Mouse (Mus musculus): ENCODE data around the gene Deaf1. TPM values are rescaled to one million over a fixed set of nuclear protein-coding genes. Genes with fewer than 3 reads are reported as not detected.

Deaf1 gene
- polyA plus RNA-seq, 1 experiment from 2014 or later = 24.7 TPM

DNA sequence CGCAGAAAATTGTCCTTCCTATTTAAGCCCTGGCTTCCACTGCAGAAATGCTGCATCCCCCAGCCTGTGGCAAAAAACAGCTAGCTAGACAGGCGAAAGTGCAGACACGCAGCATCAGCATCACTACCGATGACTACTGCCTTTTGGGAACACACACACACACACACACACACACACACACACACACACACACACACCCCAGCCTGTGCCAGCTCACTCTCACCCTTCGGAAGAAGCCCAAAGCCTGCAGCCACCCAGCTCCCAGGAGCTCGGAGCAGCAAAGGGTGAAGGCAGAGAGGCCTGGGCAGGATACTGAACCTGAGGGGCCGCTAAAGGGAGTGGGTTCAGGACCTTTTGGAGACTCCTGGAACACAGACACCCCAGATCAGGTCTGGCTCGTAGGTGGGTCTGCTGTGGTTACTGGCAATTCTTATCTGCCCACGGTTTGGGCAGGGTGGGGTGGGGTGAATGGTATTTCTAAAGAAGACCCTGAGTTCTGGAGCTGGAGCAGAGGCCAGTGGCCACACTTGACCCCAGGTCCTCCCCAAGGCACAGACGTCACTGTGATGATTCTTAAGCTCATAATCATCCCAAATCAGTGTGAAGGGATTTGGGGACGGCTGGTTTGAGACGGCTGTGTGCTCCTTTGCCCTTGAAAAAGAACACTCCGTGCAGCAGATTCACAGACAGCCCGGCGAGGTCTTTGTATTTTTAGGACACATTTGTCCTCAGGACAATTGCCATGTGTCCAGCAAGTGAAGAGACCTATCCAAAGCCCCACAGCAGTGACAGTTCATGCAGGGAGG is 34.7 kb downstream of the Deaf1 start:
- peaks cover 28% of the 10 kb centered on the region for H3K4me1 ChIP-seq
- WGBS (ENCODE audit: insufficient replicate concordance) = 31% methylated on average over 15 of the region's 15 CpGs
- H3K27me3 ChIP-seq (replicated peaks) = peaks cover 86% of the 10 kb centered on the region
- H3K36me3 ChIP-seq = peaks cover 11% of the 10 kb centered on the region
- no peak for ATAC-seq
- H3K27ac ChIP-seq = no peak overlapping the region
- H3K9me3 ChIP-seq (replicated peaks) = no peaks in the 10 kb centered on the region
- H3K4me3 ChIP-seq = 0 out of 2 replicates have a peak overlapping the region, but pooled peaks have one; percentile 45
- H3K9ac ChIP-seq = no peak overlapping the region
- H3K4me2 ChIP-seq = no peak overlapping the region

DNA sequence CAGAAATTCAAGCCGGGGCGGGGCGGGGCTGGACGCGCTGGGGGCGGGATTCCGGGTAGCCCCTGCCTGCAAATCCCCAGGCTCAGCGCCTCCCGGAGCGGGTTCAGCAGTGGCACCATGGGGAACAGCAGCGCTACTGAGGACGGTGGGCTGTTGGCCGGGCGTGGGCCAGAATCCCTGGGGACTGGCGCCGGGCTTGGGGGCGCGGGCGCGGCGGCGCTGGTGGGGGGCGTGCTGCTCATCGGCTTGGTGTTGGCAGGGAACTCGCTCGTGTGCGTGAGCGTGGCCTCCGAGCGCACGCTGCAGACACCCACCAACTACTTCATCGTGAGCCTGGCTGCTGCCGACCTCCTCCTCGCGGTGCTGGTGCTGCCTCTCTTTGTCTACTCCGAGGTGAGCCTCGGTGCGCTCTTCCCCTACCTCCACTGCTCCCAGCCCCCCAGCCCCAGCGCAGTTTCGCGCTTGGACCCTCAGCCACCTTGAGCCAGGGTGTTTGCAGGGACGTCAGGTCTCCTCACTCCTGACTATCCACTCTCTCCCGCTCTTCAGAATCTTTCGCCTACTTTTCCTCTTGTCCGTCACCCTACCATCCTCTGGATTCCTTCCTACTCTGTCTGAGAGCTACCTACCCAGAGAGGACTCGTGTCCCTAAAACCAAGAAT is 35.4 kb downstream of the Deaf1 start, which contains the start of gene Drd4:
Gene Drd4, plus strand, starts transcription at position 86 of the 662 bp plus-strand sequence.
- H3K36me3 ChIP-seq = peaks cover 6% of the 10 kb centered on the region; the same call in 1 of the 2 replicates
- no peak within 1 kb of the TSS; the same call in 1 of the 2 replicates for H3K9ac ChIP-seq
- H3K4me3 ChIP-seq = peak within 1 kb of the TSS; percentile 45
- H3K4me1 ChIP-seq = peaks cover 23% of the 10 kb centered on the region
- no peak for ATAC-seq
- H3K27ac ChIP-seq = no peak within 1 kb of the TSS
- WGBS (ENCODE audit: insufficient replicate concordance) = 3% methylated on average over 46 of the region's 46 CpGs
- H3K27me3 ChIP-seq (replicated peaks) = peaks cover 89% of the 10 kb centered on the region
- H3K9me3 ChIP-seq (replicated peaks) = no peaks in the 10 kb centered on the region
- H3K4me2 ChIP-seq = peak within 1 kb of the TSS; percentile 67

DNA sequence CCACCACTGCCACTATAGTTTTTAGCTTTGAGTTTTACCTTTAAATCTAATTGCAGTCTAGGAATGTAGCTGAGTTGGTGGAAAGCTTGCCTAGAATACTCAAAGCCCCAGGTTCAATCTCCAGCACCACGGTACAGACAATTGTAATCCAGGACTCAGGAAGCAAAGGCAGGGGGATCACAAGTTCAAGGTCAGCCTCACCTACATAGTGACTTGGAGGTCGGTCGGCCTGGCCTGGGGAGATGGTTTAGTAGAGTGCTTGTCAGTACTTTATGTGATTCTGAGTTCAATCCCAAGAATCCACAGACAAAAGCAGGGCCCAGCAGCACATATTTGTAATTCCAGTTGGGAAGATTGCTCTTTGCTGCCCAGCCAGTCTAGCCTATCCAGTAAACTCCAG is 39.4 kb downstream of the Deaf1 start:
- no peaks in the 10 kb centered on the region for H3K36me3 ChIP-seq
- no peak for ATAC-seq
- no peak overlapping the region for H3K4me2 ChIP-seq
- H3K4me1 ChIP-seq = peaks cover 8% of the 10 kb centered on the region
- no peaks in the 10 kb centered on the region for H3K9me3 ChIP-seq (replicated peaks)
- H3K9ac ChIP-seq = no peak overlapping the region
- 63% methylated on average over 3 of the region's 3 CpGs for WGBS (ENCODE audit: insufficient replicate concordance)
- no peak overlapping the region for H3K4me3 ChIP-seq
- H3K27me3 ChIP-seq (replicated peaks) = peaks cover 60% of the 10 kb centered on the region
- no peak overlapping the region for H3K27ac ChIP-seq

DNA sequence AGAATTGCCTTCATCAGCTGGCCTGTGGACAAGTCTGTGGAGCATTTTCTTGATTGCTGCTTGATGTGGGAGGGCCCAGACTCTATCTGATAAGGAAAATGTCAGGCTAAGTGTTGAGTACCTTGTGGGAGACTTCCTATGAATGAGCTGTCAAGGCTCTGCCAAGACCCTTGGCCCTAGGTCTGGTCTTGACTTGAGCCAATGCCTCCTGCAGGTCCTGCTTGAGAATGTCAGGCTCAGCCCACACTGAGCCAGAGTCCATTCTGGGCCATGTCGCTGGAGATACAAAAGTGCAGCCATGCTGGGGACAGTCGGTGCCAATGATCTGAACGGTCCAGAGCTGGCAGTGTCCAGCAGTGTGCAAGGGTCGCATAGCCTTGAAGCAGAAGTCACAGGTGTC is 44.7 kb downstream of the Deaf1 start:
- Histone ChIP-seq H3K9ac (no peak overlapping the region), H3K4me1 (peaks cover 15% of the 10 kb centered on the region), H3K9me3 (replicated peaks) (no peaks in the 10 kb centered on the region), H3K4me2 (no peak overlapping the region), H3K27ac (no peak overlapping the region), H3K4me3 (no peak overlapping the region), H3K27me3 (replicated peaks) (peaks cover 55% of the 10 kb centered on the region), H3K36me3 (no peaks in the 10 kb centered on the region)
- WGBS (ENCODE audit: insufficient replicate concordance) = 69% methylated on average over 4 of the region's 4 CpGs
- no peak for ATAC-seq

DNA sequence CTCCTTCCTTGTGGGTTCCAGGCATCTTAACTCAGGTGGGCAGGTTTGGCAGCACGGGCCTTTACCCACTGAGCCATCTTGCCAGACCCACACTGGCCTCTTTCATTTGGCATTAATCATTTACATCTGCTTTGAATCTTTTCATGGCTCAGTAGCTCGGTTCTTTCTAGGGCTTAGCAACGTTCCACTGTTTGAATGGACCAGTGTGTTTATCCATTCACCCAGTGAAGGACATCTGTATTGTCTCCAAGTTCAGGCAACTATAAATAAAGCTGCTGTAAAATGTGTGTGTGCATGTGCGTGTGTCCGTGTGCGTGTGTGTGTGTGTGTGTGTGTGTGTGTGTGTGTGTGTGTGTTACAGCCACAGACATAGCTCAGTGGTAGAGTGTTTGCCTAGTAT is 46.0 kb downstream of the Deaf1 start:
- Histone ChIP-seq H3K9ac (no peak overlapping the region), H3K27me3 (replicated peaks) (peaks cover 65% of the 10 kb centered on the region), H3K9me3 (replicated peaks) (no peaks in the 10 kb centered on the region), H3K4me1 (peaks cover 15% of the 10 kb centered on the region), H3K4me2 (no peak overlapping the region), H3K36me3 (no peaks in the 10 kb centered on the region), H3K4me3 (no peak overlapping the region), H3K27ac (no peak overlapping the region)
- no peak for ATAC-seq
- 76% methylated on average over 6 of the region's 6 CpGs for WGBS (ENCODE audit: insufficient replicate concordance)

DNA sequence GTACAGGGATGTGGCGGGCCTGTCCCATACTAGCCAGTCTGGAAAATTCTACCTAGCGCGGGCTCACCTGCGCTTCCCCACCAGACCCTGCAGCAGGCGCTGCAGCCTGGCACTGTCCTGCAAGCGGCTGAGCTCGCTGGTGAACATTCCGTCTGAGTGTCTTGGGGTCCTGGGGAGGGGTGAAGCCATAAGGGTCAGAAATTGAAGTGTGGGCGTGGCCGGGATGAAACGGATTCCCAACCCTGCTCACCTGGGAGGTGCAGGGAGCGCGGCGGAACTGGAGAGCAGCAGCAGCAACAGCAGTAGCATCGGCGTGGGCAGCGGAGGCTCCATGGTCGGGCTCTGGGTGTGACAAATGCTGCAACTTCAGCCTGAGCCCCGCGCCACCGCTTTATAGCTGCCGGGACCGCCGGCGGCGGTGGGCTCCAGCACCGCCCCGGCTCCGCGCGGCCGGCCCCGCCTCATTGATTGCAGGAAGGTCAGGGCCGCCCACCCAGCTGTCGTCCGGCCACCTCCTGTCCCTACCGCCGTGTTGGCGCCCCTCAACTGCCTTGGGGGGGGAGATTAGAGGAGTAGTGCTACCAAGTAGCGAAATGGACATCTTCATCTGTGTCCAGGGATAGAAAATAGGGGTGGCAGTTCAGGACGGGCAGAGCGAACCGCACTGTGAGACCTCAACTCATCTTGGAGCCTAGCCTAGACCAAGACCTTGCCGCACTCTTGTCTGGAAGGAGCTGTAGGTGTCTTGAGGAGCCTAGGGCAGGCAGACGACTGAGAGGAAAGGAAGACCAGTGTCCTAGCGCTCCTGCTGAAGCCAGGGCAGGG is 48.5 kb downstream of the Deaf1 start, which contains the start of gene Sct:
Gene Sct, minus strand, starts transcription at position 368 of the 825 bp plus-strand sequence.
- peaks cover 15% of the 10 kb centered on the region for H3K4me1 ChIP-seq
- 5% methylated on average over 46 of the region's 46 CpGs for WGBS (ENCODE audit: insufficient replicate concordance)
- no peaks in the 10 kb centered on the region for H3K36me3 ChIP-seq
- peak within 1 kb of the TSS; percentile 54 for H3K9ac ChIP-seq
- H3K4me2 ChIP-seq = peak within 1 kb of the TSS; percentile 77
- peak within 1 kb of the TSS; percentile 42 for H3K4me3 ChIP-seq
- no peak within 1 kb of the TSS for H3K27ac ChIP-seq
- peaks cover 72% of the 10 kb centered on the region for H3K27me3 ChIP-seq (replicated peaks)
- peak; percentile 46 for ATAC-seq
- no peaks in the 10 kb centered on the region for H3K9me3 ChIP-seq (replicated peaks)

DNA sequence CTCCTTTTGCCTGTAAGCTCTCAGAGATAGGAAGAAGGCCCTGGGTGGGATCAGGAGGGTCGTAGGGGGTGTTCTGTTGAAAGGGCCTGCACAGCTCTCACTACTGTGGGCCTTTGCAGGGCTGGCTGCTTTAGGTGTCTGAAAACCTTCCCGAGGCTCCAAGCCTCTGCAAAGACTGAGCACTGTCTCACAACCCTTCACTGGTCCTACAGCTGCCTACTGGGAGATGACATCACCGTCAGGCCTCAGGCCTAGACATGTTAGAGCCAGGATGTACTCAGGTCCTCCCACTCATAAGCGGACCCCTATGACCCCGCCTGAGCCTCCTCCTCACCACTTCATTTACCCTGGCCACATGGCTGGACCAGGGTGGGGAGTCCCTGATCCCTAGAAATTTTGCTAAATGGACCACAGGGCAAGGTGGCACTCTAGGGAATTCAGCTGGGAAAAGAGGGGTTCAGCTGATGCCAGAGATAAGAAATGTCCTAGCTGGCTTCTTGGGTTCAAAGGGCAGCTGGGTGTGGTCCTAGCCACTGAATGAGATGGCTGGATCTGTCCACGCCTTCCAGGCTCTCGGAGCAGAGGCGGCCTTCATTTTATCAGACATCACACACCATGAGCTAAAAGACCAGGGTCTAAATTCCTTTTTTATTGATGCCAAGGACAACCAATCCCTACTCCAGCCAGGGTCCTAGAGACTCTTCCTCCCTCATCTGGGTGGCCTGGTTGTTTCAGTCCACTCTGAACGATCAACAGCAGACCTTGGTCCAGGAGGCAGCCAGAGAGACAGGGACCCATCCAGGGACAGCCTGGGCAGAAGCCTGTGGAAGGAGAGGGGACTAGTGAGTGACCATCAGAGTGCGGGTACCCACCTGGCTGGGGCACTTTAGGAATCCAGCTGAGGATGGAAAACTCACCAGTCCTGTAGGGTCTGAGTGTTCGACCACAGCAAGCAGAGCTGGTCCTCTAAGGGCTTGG is 49.5 kb downstream of the Deaf1 start:
- Histone ChIP-seq H3K4me3 (no peak overlapping the region), H3K4me2 (peak overlapping the region; percentile 77; the same call in 1 of the 2 replicates), H3K9me3 (replicated peaks) (no peaks in the 10 kb centered on the region), H3K36me3 (no peaks in the 10 kb centered on the region), H3K27me3 (replicated peaks) (peaks cover 68% of the 10 kb centered on the region), H3K9ac (no peak overlapping the region), H3K4me1 (peaks cover 15% of the 10 kb centered on the region), H3K27ac (no peak overlapping the region)
- 68% methylated on average over 11 of the region's 11 CpGs for WGBS (ENCODE audit: insufficient replicate concordance)
- ATAC-seq = peak; percentile 12; the same call in 1 of the 2 replicates

DNA sequence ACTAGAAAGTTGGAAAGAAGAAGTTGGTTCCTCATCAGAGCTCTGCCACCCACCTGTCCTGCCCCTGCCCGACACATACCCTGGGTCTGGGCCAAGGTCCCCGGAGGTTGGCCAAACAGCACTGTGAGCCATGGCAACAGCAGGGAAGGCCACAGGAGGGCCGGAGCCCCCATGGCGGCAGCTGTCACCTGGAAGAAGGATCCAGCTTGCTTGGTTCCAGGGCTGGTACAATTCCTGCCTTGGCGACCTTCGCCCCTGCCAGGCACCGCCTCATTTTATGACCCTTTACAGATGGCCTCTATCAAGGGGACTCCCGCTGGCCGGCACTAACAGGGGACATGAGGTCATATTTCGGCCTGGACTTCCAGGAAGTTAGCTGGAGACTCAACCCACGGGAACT is 50.9 kb downstream of the Deaf1 start, which contains the start of gene Cdhr5:
Gene Cdhr5, minus strand, starts transcription at position 241 of the 400 bp plus-strand sequence.
- H3K9me3 ChIP-seq (replicated peaks) = no peaks in the 10 kb centered on the region
- peaks cover 15% of the 10 kb centered on the region for H3K4me1 ChIP-seq
- H3K27me3 ChIP-seq (replicated peaks) = peaks cover 66% of the 10 kb centered on the region
- no peaks in the 10 kb centered on the region for H3K36me3 ChIP-seq
- WGBS (ENCODE audit: insufficient replicate concordance) = 68% methylated on average over 11 of the region's 11 CpGs
- H3K27ac ChIP-seq = no peak within 1 kb of the TSS
- no peak within 1 kb of the TSS for H3K4me3 ChIP-seq
- H3K4me2 ChIP-seq = no peak within 1 kb of the TSS
- no peak for ATAC-seq
- no peak within 1 kb of the TSS for H3K9ac ChIP-seq

GRCm38 (mm10) chr7:141275356-141275755 is 52.1 kb downstream of the Deaf1 start:
- ATAC-seq = no peak
- Histone ChIP-seq H3K27me3 (replicated peaks) (peaks cover 57% of the 10 kb centered on the region), H3K9ac (no peak overlapping the region), H3K36me3 (no peaks in the 10 kb centered on the region), H3K4me2 (no peak overlapping the region), H3K4me3 (no peak overlapping the region), H3K27ac (no peak overlapping the region), H3K4me1 (peaks cover 15% of the 10 kb centered on the region), H3K9me3 (replicated peaks) (no peaks in the 10 kb centered on the region)
- WGBS (ENCODE audit: insufficient replicate concordance) = 77% methylated on average over 9 of the region's 9 CpGs

GRCm38 (mm10) chr7:141270631-141271030 is 56.9 kb downstream of the Deaf1 start:
- Histone ChIP-seq H3K27me3 (replicated peaks) (peaks cover 32% of the 10 kb centered on the region), H3K27ac (no peak overlapping the region), H3K36me3 (no peaks in the 10 kb centered on the region)

DNA sequence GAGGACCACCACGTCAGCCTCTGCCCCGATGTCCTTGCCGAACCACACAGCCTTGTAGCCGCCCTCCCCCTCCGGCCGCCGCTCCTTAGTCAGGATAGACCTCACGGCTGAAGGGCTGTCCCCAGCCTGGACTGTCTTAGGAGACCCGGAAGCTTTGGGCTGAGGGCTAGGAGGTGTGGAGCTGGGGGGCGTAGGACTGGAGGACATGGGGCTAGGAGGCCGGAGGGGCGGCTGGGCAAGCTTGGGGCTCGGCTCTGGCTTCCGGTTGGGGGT is 58.3 kb downstream of the Deaf1 start:
- peak overlapping the region; percentile 33 for H3K4me3 ChIP-seq
- H3K27ac ChIP-seq = no peak overlapping the region
- peaks cover 35% of the 10 kb centered on the region for H3K4me1 ChIP-seq
- no peaks in the 10 kb centered on the region for H3K9me3 ChIP-seq (replicated peaks)
- H3K27me3 ChIP-seq (replicated peaks) = peaks cover 32% of the 10 kb centered on the region
- H3K9ac ChIP-seq = peak overlapping the region; percentile 45; the same call in 1 of the 2 replicates
- H3K36me3 ChIP-seq = peaks cover 4% of the 10 kb centered on the region
- no peak for ATAC-seq
- 32% methylated on average over 14 of the region's 14 CpGs for WGBS (ENCODE audit: insufficient replicate concordance)
- peak overlapping the region; percentile 61 for H3K4me2 ChIP-seq

More at GRCm38 (mm10) chr7:141270631-141271030, 56.9 kb downstream of the Deaf1 start:
- ATAC-seq = no peak
- WGBS (ENCODE audit: insufficient replicate concordance) = 64% methylated on average over 3 of the region's 3 CpGs
- Histone ChIP-seq H3K9me3 (replicated peaks) (no peaks in the 10 kb centered on the region), H3K9ac (no peak overlapping the region), H3K4me1 (peaks cover 20% of the 10 kb centered on the region), H3K4me3 (no peak overlapping the region), H3K4me2 (no peak overlapping the region)
